Mouse (Mus musculus) embryonic facial prominence, embryonic 11.5 days (tissue): Measurements from ENCODE around the gene Fbxw7. TPM values are rescaled to one million over a fixed set of nuclear protein-coding genes. Genes with fewer than 3 reads are reported as not detected.

Experiments used
- ATAC-seq: fragments of 200-750 bp; cut with Nextera tagmentation; replicated peaks from 2 replicates; pipeline ENCODE4 v1.8.0; 2017; ENCODE audit warnings: low read depth; ENCODE audit not compliant: insufficient number of reproducible peaks, low FRiP score, low TSS enrichment
- DNase-seq: peaks from one replicate; pipeline ENCODE4 v3.0.0-alpha.2; 2015; ENCODE audit warnings: low spot score
- H3K27ac ChIP-seq: fragments of 300-500 bp; sonication (generic); replicated peaks from 2 replicates; pipeline ENCODE4 v1.5.1; 2014; ENCODE audit warnings: mild to moderate bottlenecking, low read depth, low read length, control low read depth
- H3K27me3 ChIP-seq: fragments of 300-500 bp; sonication (generic); 2 replicates; pipeline ENCODE4 v1.6.1; 2014; ENCODE audit warnings: mild to moderate bottlenecking, low read length, moderate library complexity, mixed read lengths; ENCODE audit not compliant: control insufficient read depth, insufficient read depth
- H3K36me3 ChIP-seq: fragments of 300-500 bp; sonication (generic); replicated peaks from 2 replicates; pipeline ENCODE4 v1.6.1; 2014; ENCODE audit warnings: low read depth, mild to moderate bottlenecking, low read length, moderate library complexity, mixed read lengths; ENCODE audit not compliant: control insufficient read depth, insufficient read depth
- H3K4me1 ChIP-seq: fragments of 300-500 bp; sonication (generic); 2 replicates; pipeline ENCODE4 v1.6.1; 2014; ENCODE audit warnings: low read length, mixed read lengths; ENCODE audit not compliant: control insufficient read depth, insufficient read depth
- H3K4me2 ChIP-seq: fragments of 300-500 bp; sonication (generic); 2 replicates; pipeline ENCODE4 v1.6.1; 2014; ENCODE audit warnings: low read depth, mild to moderate bottlenecking, control low read depth, low read length, moderate library complexity
- H3K4me3 ChIP-seq: fragments of 300-500 bp; sonication (generic); 2 replicates; pipeline ENCODE4 v1.5.1; 2014; ENCODE audit warnings: low read depth, low read length, control low read depth
- H3K9ac ChIP-seq: fragments of 300-500 bp; sonication (generic); replicated peaks from 2 replicates; pipeline ENCODE4 v1.6.1; 2014; ENCODE audit warnings: mild to moderate bottlenecking, control low read depth, low read length
- H3K9me3 ChIP-seq: fragments of 300-500 bp; sonication (generic); replicated peaks from 2 replicates; pipeline ENCODE4 v1.6.1; 2016; ENCODE audit warnings: mild to moderate bottlenecking, low read length, inconsistent platforms, mixed read lengths; ENCODE audit not compliant: control insufficient read depth
- WGBS: fragments of 180-500 bp; shearing (Covaris S2); extraction: QIAGEN DNeasy Blood & Tissue Kit; methylation state at CpG from one replicate; pipeline ENCODE4 v1.1.7; 2014; 5-methylcytosine and 5-hydroxymethylcytosine counted together
- polyA plus RNA-seq: library from polyadenylated mRNA; unstranded; fragments of >200 nt; fragmentation: Nextera tagmentation; extraction: Ambion mirVana; gene quantifications from 2 replicates; pipeline ENCODE4 v1.2.1, GENCODE M21; 2014

Gene Fbxw7
- 11.7 and 13.1 TPM in 2 replicates for polyA plus RNA-seq

GRCm38 (mm10) chr3:84814762-84815381 is at the start of gene Fbxw7:
Gene Fbxw7 (plus strand): TSS chr3:84815268.
- no peaks in the 10 kb centered on the region for H3K27me3 ChIP-seq
- peak within 1 kb of the TSS; percentile 97 for H3K4me2 ChIP-seq
- ATAC-seq (peak; percentile 57), DNase-seq (peak; percentile 29)
- H3K36me3 ChIP-seq = no peaks in the 10 kb centered on the region
- peak within 1 kb of the TSS; percentile 89 for H3K27ac ChIP-seq
- H3K4me1 ChIP-seq = no peaks in the 10 kb centered on the region
- H3K9ac ChIP-seq = peak within 1 kb of the TSS; percentile 86
- H3K4me3 ChIP-seq = peak within 1 kb of the TSS; percentile 98
- WGBS = under 1% methylated on average over 54 of the region's 76 CpGs
- no peaks in the 10 kb centered on the region for H3K9me3 ChIP-seq

- H3K36me3 ChIP-seq = no peaks in the 10 kb centered on the region
- no peak overlapping the region for H3K4me2 ChIP-seq
- ATAC-seq (no peak), DNase-seq (no peak)
- no peaks in the 10 kb centered on the region for H3K9me3 ChIP-seq
- H3K9ac ChIP-seq = no peak overlapping the region
- no peak overlapping the region for H3K27ac ChIP-seq
- no peaks in the 10 kb centered on the region for H3K4me1 ChIP-seq
- no peak overlapping the region for H3K4me3 ChIP-seq
- H3K27me3 ChIP-seq = no peaks in the 10 kb centered on the region
- 85% methylated on average over 4 of the region's 4 CpGs for WGBS
These were observed 46.1 kb upstream of the Fbxw7 start for GRCm38 (mm10) chr3:84768940-84769339.

GRCm38 (mm10) chr3:84769411-84769810 is 45.7 kb upstream of the Fbxw7 start:
- Histone ChIP-seq H3K4me3 (no peak overlapping the region), H3K27me3 (no peaks in the 10 kb centered on the region), H3K9ac (no peak overlapping the region), H3K4me2 (no peak overlapping the region), H3K36me3 (no peaks in the 10 kb centered on the region), H3K9me3 (no peaks in the 10 kb centered on the region), H3K27ac (no peak overlapping the region), H3K4me1 (no peaks in the 10 kb centered on the region)
- 82% methylated on average over 6 of the region's 6 CpGs for WGBS
- DNase-seq = no peak
- no peak for ATAC-seq

GRCm38 (mm10) chr3:84770518-84770917 is 44.5 kb upstream of the Fbxw7 start:
- Histone ChIP-seq H3K9ac (no peak overlapping the region), H3K27me3 (no peaks in the 10 kb centered on the region)
- 86% methylated on average over 6 of the region's 6 CpGs for WGBS

GRCm38 (mm10) chr3:84771980-84772379 is 43.1 kb upstream of the Fbxw7 start:
- WGBS = 64% methylated on average over 2 of the region's 2 CpGs
- Histone ChIP-seq H3K4me1 (no peaks in the 10 kb centered on the region), H3K9me3 (no peaks in the 10 kb centered on the region), H3K27me3 (no peaks in the 10 kb centered on the region), H3K27ac (no peak overlapping the region), H3K36me3 (no peaks in the 10 kb centered on the region), H3K9ac (no peak overlapping the region), H3K4me3 (no peak overlapping the region), H3K4me2 (no peak overlapping the region)
- ATAC-seq (no peak), DNase-seq (no peak)

More at GRCm38 (mm10) chr3:84770518-84770917, 44.5 kb upstream of the Fbxw7 start:
- no peaks in the 10 kb centered on the region for H3K4me1 ChIP-seq
- no peak for ATAC-seq
- H3K27ac ChIP-seq = no peak overlapping the region
- H3K36me3 ChIP-seq = no peaks in the 10 kb centered on the region
- H3K4me2 ChIP-seq = no peak overlapping the region
- no peaks in the 10 kb centered on the region for H3K9me3 ChIP-seq
- DNase-seq = no peak
- H3K4me3 ChIP-seq = no peak overlapping the region

GRCm38 (mm10) chr3:84774246-84775066 is 40.6 kb upstream of the Fbxw7 start:
- no peaks in the 10 kb centered on the region for H3K36me3 ChIP-seq
- H3K27ac ChIP-seq = no peak overlapping the region
- H3K9me3 ChIP-seq = no peaks in the 10 kb centered on the region
- 39% methylated on average over 8 of the region's 8 CpGs for WGBS
- no peak overlapping the region for H3K9ac ChIP-seq
- H3K4me2 ChIP-seq = no peak overlapping the region
- ATAC-seq (no peak), DNase-seq (peak; percentile 37)
- no peak overlapping the region for H3K4me3 ChIP-seq
- H3K27me3 ChIP-seq = no peaks in the 10 kb centered on the region
- no peaks in the 10 kb centered on the region for H3K4me1 ChIP-seq

- H3K9me3 ChIP-seq = no peaks in the 10 kb centered on the region
- no peak overlapping the region for H3K4me2 ChIP-seq
- no peaks in the 10 kb centered on the region for H3K36me3 ChIP-seq
- H3K4me3 ChIP-seq = no peak overlapping the region
- 73% methylated on average over 6 of the region's 6 CpGs for WGBS
- no peak overlapping the region for H3K27ac ChIP-seq
- no peaks in the 10 kb centered on the region for H3K27me3 ChIP-seq
- H3K9ac ChIP-seq = no peak overlapping the region
- ATAC-seq = no peak
- DNase-seq = no peak
- H3K4me1 ChIP-seq = no peaks in the 10 kb centered on the region
These were observed 40.0 kb upstream of the Fbxw7 start for GRCm38 (mm10) chr3:84775067-84775423.

- no peaks in the 10 kb centered on the region for H3K4me1 ChIP-seq
- H3K9me3 ChIP-seq = no peaks in the 10 kb centered on the region
- ATAC-seq (no peak), DNase-seq (peak; percentile 10)
- no peak overlapping the region for H3K4me2 ChIP-seq
- no peak overlapping the region for H3K27ac ChIP-seq
- 62% methylated on average over 4 of the region's 4 CpGs for whole genome bisulfite sequencing
- no peaks in the 10 kb centered on the region for H3K36me3 ChIP-seq
- no peaks in the 10 kb centered on the region for H3K27me3 ChIP-seq
- H3K4me3 ChIP-seq = no peak overlapping the region
- no peak overlapping the region for H3K9ac ChIP-seq
These were observed 39.5 kb upstream of the Fbxw7 start for GRCm38 (mm10) chr3:84775577-84775976.
